Mouse (Mus musculus) spleen, adult 12 weeks (tissue): Measurements from ENCODE around the gene Dnah14.
"Not testable (repeated sequence)": the region's sequence is repeated elsewhere in the genome, so short reads cannot be mapped to it uniquely, and the experiment has no call there.

ENCODE experiments used
- DNase-seq: peaks from one replicate; pipeline ENCODE4 v3.0.0; 2022; ENCODE audit warnings: low spot score

Gene Dnah14

GRCm38 (mm10) chr1:181782600-181782999 lies 206.2 kb downstream of the Dnah14 start:
- not testable (repeated sequence) for DNase-seq

GRCm38 (mm10) chr1:181789952-181790351 lies 213.6 kb downstream of the Dnah14 start:
- DNase-seq: no peak

- DNase-seq: no peak
Observed at GRCm38 (mm10) chr1:181793541-181793940, 217.2 kb downstream of the Dnah14 start.

GRCm38 (mm10) chr1:181799911-181800310 lies 223.6 kb downstream of the Dnah14 start:
- DNase-seq: no peak

- no peak for DNase-seq
Observed at GRCm38 (mm10) chr1:181800667-181801066, 224.3 kb downstream of the Dnah14 start.

- no peak for DNase-seq
Observed at GRCm38 (mm10) chr1:181811481-181812223, 235.3 kb downstream of the Dnah14 start.

- no peak for DNase-seq
Observed at GRCm38 (mm10) chr1:181826716-181827115, 250.4 kb downstream of the Dnah14 start.

GRCm38 (mm10) chr1:181828365-181828764 lies 252.0 kb downstream of the Dnah14 start:
- peak; percentile 23 for DNase-seq

GRCm38 (mm10) chr1:181832720-181833119 lies 256.4 kb downstream of the Dnah14 start:
- DNase-seq: no peak

GRCm38 (mm10) chr1:181833143-181833542 lies 256.8 kb downstream of the Dnah14 start:
- DNase-seq: no peak

- no peak for DNase-seq
Observed at GRCm38 (mm10) chr1:181838111-181838510, 261.8 kb downstream of the Dnah14 start.

GRCm38 (mm10) chr1:181839746-181840366 lies 263.5 kb downstream of the Dnah14 start:
- no peak for DNase-seq

GRCm38 (mm10) chr1:181841396-181841795 lies 265.0 kb downstream of the Dnah14 start:
- no peak for DNase-seq

GRCm38 (mm10) chr1:181841864-181842672 lies 265.7 kb downstream of the Dnah14 start:
- peak; percentile 93 for DNase-seq

GRCm38 (mm10) chr1:181842781-181843180 lies 266.4 kb downstream of the Dnah14 start, which contains the start of gene Lbr:
Lbr (minus strand) TSS chr1:181843046.
- peak; percentile 42 for DNase-seq

- DNase-seq: no peak
Observed at GRCm38 (mm10) chr1:181844874-181845547, 268.7 kb downstream of the Dnah14 start.

GRCm38 (mm10) chr1:181845767-181846166 lies 269.4 kb downstream of the Dnah14 start:
- no peak for DNase-seq

- DNase-seq: no peak
Observed at GRCm38 (mm10) chr1:181847396-181847795, 271.0 kb downstream of the Dnah14 start.

GRCm38 (mm10) chr1:181848210-181848609 lies 271.9 kb downstream of the Dnah14 start:
- DNase-seq: no peak

- DNase-seq: no peak
Observed at GRCm38 (mm10) chr1:181850441-181850840, 274.1 kb downstream of the Dnah14 start.

- DNase-seq: no peak
Observed at GRCm38 (mm10) chr1:181851521-181852310, 275.4 kb downstream of the Dnah14 start.
